Mouse (Mus musculus): ENCODE measurements around the gene Olfr1289.

- TF ChIP-seq POLR2A (IDR thresholded peaks at IDR 0.05; ENCODE audit: borderline replicate concordance, control insufficient read depth, low read depth, low read length), result no peak
- no peak for TF ChIP-seq CTCF (IDR thresholded peaks at IDR 0.05; ENCODE audit: control insufficient read depth, insufficient read depth, low read length)
These were observed 6.8 kb upstream of the Olfr1289 start, which contains the start of gene Olfr1288 for GRCm38 (mm10) chr2:111473801-111474200.

Measured in bone marrow, adult 2 months (tissue).